ENCODE assay signal across 9 mouse cellular contexts in genomic region chr9:65100991-65101685, GRCm38 (mm10). TPM values are rescaled to one million over a fixed set of nuclear protein-coding genes. Genes with fewer than 3 reads are reported as not detected.
DNase-seq lines count a peak whose midpoint lies in the region; ATAC-seq and TF ChIP-seq lines count a peak whose summit lies in the region.
"Had no signal": no experiment of that assay in that cellular context is flagged by ENCODE, and none has a peak within 500 bp of the region (broad histone marks: within the 10 kb centered on the region; RNA-seq: fewer than 3 reads in every experiment).

Gene Igdcc4, plus strand, starts transcription at chr9:65101486.

- H3K36me3 ChIP-seq in kidney, postnatal 0 days (ENCODE audit: insufficient read depth, low read length), result no peaks in the 10 kb centered on the region
- H3K36me3 ChIP-seq in heart, embryonic 13.5 days, result no peaks in the 10 kb centered on the region
- no peaks in the 10 kb centered on the region for H3K36me3 ChIP-seq in neural tube, embryonic 11.5 days (ENCODE audit: control insufficient read depth, insufficient read depth, low read length)
- H3K36me3 ChIP-seq: G1E had no signal

- intact Hi-C loops in left cerebral cortex, postnatal 14 days (cut with DNase I), result no loop called here

- H3K9me3 ChIP-seq in kidney, postnatal 0 days (replicated peaks; ENCODE audit: low read length), result no peaks in the 10 kb centered on the region
- H3K9me3 ChIP-seq in heart, embryonic 13.5 days, result peaks cover 5% of the 10 kb centered on the region
- 0 out of 2 replicates have a peak, but pooled peaks cover 2% of the 10 kb centered on the region for H3K9me3 ChIP-seq in neural tube, embryonic 11.5 days (ENCODE audit: control insufficient read depth, low read length)

- peak within 1 kb of the TSS; percentile 64 for H3K9ac ChIP-seq in kidney, postnatal 0 days (ENCODE audit: low read depth, low read length)
- H3K9ac ChIP-seq in heart, embryonic 13.5 days, result peak within 1 kb of the TSS; percentile 87
- peak within 1 kb of the TSS; percentile 87 for H3K9ac ChIP-seq in neural tube, embryonic 11.5 days (ENCODE audit: low read length)

- H3K27ac ChIP-seq in kidney, postnatal 0 days, result no peak within 1 kb of the TSS
- H3K27ac ChIP-seq in heart, embryonic 13.5 days (replicated peaks), result peak within 1 kb of the TSS; percentile 63
- peak within 1 kb of the TSS; percentile 72 for H3K27ac ChIP-seq in neural tube, embryonic 11.5 days (ENCODE audit: low read depth, low read length)

- 3% methylated on average over 39 of the region's 76 CpGs for WGBS in kidney, postnatal 0 days
- WGBS in heart, embryonic 13.5 days, result 3% methylated on average over 24 of the region's 76 CpGs
- 3% methylated on average over 35 of the region's 76 CpGs for WGBS in neural tube, embryonic 11.5 days

- no peak for DNase-seq in kidney, postnatal 0 days (ENCODE audit: low spot score)
- DNase-seq in kidney, postnatal 25 days, result no peak
- DNase-seq in adrenal gland, adult (ENCODE audit: inconsistent age in 2 of 2, low spot score in 1 of 2), result peak; percentile 51 to 81
- peak; percentile 47 for DNase-seq in embryo, embryonic 9.5 days (ENCODE audit: extremely low spot score)
- DNase-seq in left cerebral cortex, postnatal 14 days (ENCODE audit: low spot score in 2 of 2), result peak; percentile 24 to 40
- peak; percentile 47 for DNase-seq in neural tube, embryonic 11.5 days (ENCODE audit: low spot score)
- DNase-seq in adipocyte (ENCODE audit: low spot score), result no peak

- no peaks in the 10 kb centered on the region for H3K27me3 ChIP-seq in kidney, postnatal 0 days (ENCODE audit: insufficient read depth, low read length)
- peaks cover 6% of the 10 kb centered on the region; the same call in 1 of the 2 replicates for H3K27me3 ChIP-seq in heart, embryonic 13.5 days (replicated peaks)
- no peaks in the 10 kb centered on the region for H3K27me3 ChIP-seq in neural tube, embryonic 11.5 days (ENCODE audit: control insufficient read depth, insufficient read depth, low read length)

- TF ChIP-seq CTCF in kidney, postnatal 0 days (IDR thresholded peaks at IDR 0.05; ENCODE audit: low read depth), result no peak

- H3K4me3 ChIP-seq in kidney, postnatal 0 days (replicated peaks; ENCODE audit: low read depth, low read length), result peak within 1 kb of the TSS; percentile 67
- peak within 1 kb of the TSS; percentile 77 for H3K4me3 ChIP-seq in heart, embryonic 13.5 days
- H3K4me3 ChIP-seq in neural tube, embryonic 11.5 days (ENCODE audit: low read depth, low read length), result peak within 1 kb of the TSS; percentile 75

- peak within 1 kb of the TSS; percentile 100 for H3K4me2 ChIP-seq in kidney, postnatal 0 days (ENCODE audit: low read length)
- peak within 1 kb of the TSS; percentile 94 for H3K4me2 ChIP-seq in heart, embryonic 13.5 days
- peak within 1 kb of the TSS; percentile 100 for H3K4me2 ChIP-seq in neural tube, embryonic 11.5 days (ENCODE audit: low read depth)

- peaks cover 7% of the 10 kb centered on the region; the same call in 1 of the 2 replicates for H3K4me1 ChIP-seq in kidney, postnatal 0 days (replicated peaks; ENCODE audit: insufficient read depth, low read length)
- peaks cover 17% of the 10 kb centered on the region for H3K4me1 ChIP-seq in heart, embryonic 13.5 days
- H3K4me1 ChIP-seq in neural tube, embryonic 11.5 days (ENCODE audit: control insufficient read depth, insufficient read depth, low read length), result peaks cover 17% of the 10 kb centered on the region

- ATAC-seq in kidney, postnatal 0 days (replicated peaks; ENCODE audit: low FRiP score, low read depth), result peak; percentile 43; the same call in 1 of the 2 replicates
- peak; percentile 12; the same call in 1 of the 2 replicates for ATAC-seq in heart, embryonic 13.5 days (ENCODE audit: extremely low read depth, insufficient number of reproducible peaks, low FRiP score, low TSS enrichment)
- ATAC-seq in neural tube, embryonic 11.5 days (ENCODE audit: insufficient read depth, low FRiP score, low TSS enrichment), result no peak

RNA-seq across cellular contexts. Expression of gene Igdcc4, which starts in this region (rescaled TPM):
- 4.9 and 5.2 TPM in 2 replicates for polyA plus RNA-seq in kidney, postnatal 0 days (2015; fragmentation: Nextera tagmentation; extraction: Ambion mirVana)
- polyA plus RNA-seq in heart, embryonic 13.5 days (2015; fragmentation: Nextera tagmentation; extraction: Ambion mirVana), result 10.4 and 11.0 TPM in 2 replicates
- total RNA-seq in left cerebral cortex, postnatal 14 days (2021), result 10 to 100 TPM; 20.5 to 26.1 TPM
- 12.3 and 14.1 TPM in 2 replicates for polyA plus RNA-seq in neural tube, embryonic 11.5 days (2014; fragmentation: Nextera tagmentation; extraction: Ambion mirVana)
- polyA plus RNA-seq: G1E had no signal

Comparison
In these comparisons a context has a peak if more than half of its experiments do, and no peak if none do; other contexts are left out.
1. DNase-seq: peak in adrenal gland, adult (2 of 2), embryo, embryonic 9.5 days (single experiment), left cerebral cortex, postnatal 14 days (2 of 2) and neural tube, embryonic 11.5 days (single experiment); none in kidney, postnatal 0 days (single experiment), kidney, postnatal 25 days (0 of 2) and adipocyte (single experiment).
2. Peak in every context shown above with its lines, with median percentiles within 50 percentile points of each other: H3K4me2 ChIP-seq, H3K4me3 ChIP-seq and H3K9ac ChIP-seq.